Mouse (Mus musculus) liver, embryonic 11.5 days (tissue): ENCODE results near the gene 1700003E16Rik. TPM values are rescaled to one million over a fixed set of nuclear protein-coding genes. Genes with fewer than 3 reads are reported as not detected.

Source experiments
- polyA plus RNA-seq: library from polyadenylated mRNA; unstranded; fragments of >200 nt; fragmentation: Nextera tagmentation; extraction: Ambion mirVana; gene quantifications from 2 replicates; pipeline ENCODE4 v1.2.1, GENCODE M21; 2014

1700003E16Rik gene
- polyA plus RNA-seq, 1 experiment from 2014 or later = 0.08 TPM

Other genes starting within 250 kb of the 1700003E16Rik start
- 0.14 and 0.34 TPM in 2 replicates for gene Sema4f, start 216.6 kb upstream of the 1700003E16Rik start, polyA plus RNA-seq
- 6.8 and 8.2 TPM in 2 replicates for gene M1ap, start 209.5 kb upstream of the 1700003E16Rik start, polyA plus RNA-seq
- gene Dok1, start 122.9 kb upstream of the 1700003E16Rik start, polyA plus RNA-seq = 12.6 and 17.2 TPM in 2 replicates
- 5.0 and 6.2 TPM in 2 replicates for gene Loxl3, start 122.2 kb upstream of the 1700003E16Rik start, polyA plus RNA-seq
- 220 and 230 TPM in 2 replicates for gene Aup1, start 101.9 kb upstream of the 1700003E16Rik start, polyA plus RNA-seq
- gene Htra2, start 101.1 kb upstream of the 1700003E16Rik start, polyA plus RNA-seq = 102 and 103 TPM in 2 replicates
- gene Dqx1, start 98.6 kb upstream of the 1700003E16Rik start, polyA plus RNA-seq = 6.1 and 6.2 TPM in 2 replicates
- gene Tlx2, start 86.1 kb upstream of the 1700003E16Rik start, polyA plus RNA-seq = 0.30 and 0.95 TPM in 2 replicates
- 25.0 and 27.8 TPM in 2 replicates for gene Pcgf1, start 78.5 kb upstream of the 1700003E16Rik start, polyA plus RNA-seq
- gene Lbx2, start 70.0 kb upstream of the 1700003E16Rik start, polyA plus RNA-seq = 0.53 and 0.73 TPM in 2 replicates
- gene Ccdc142, start 54.8 kb upstream of the 1700003E16Rik start, polyA plus RNA-seq = 2.0 and 2.5 TPM in 2 replicates
- 2.7 and 2.9 TPM in 2 replicates for gene Gm42688, start 54.8 kb upstream of the 1700003E16Rik start, polyA plus RNA-seq
- 110 and 115 TPM in 2 replicates for gene Mrpl53, start 47.4 kb upstream of the 1700003E16Rik start, polyA plus RNA-seq
- gene Mogs, start 40.9 kb upstream of the 1700003E16Rik start, polyA plus RNA-seq = 88.9 and 89.6 TPM in 2 replicates
- gene Wbp1, start 34.8 kb upstream of the 1700003E16Rik start, polyA plus RNA-seq = 45.1 and 50.3 TPM in 2 replicates
- gene Ino80b, start 31.0 kb upstream of the 1700003E16Rik start, polyA plus RNA-seq = 15.8 and 17.6 TPM in 2 replicates
- gene Rtkn, start 20.9 kb upstream of the 1700003E16Rik start, polyA plus RNA-seq = 14.7 and 15.4 TPM in 2 replicates
- gene Wdr54, start within 50 bp of the 1700003E16Rik start, polyA plus RNA-seq = 2.3 and 4.3 TPM in 2 replicates
- gene Dctn1, start 9.5 kb downstream of the 1700003E16Rik start, polyA plus RNA-seq = 56.3 and 63.4 TPM in 2 replicates
- gene Slc4a5, start 63.4 kb downstream of the 1700003E16Rik start, polyA plus RNA-seq = 0.23 and 0.41 TPM in 2 replicates
- 119 and 120 TPM in 2 replicates for gene Mthfd2, start 169.5 kb downstream of the 1700003E16Rik start, polyA plus RNA-seq
- gene Mob1a, start 169.6 kb downstream of the 1700003E16Rik start, polyA plus RNA-seq = 78.5 and 84.8 TPM in 2 replicates
- gene Bola3, start 192.7 kb downstream of the 1700003E16Rik start, polyA plus RNA-seq = 307 and 333 TPM in 2 replicates